Mouse (Mus musculus) erythroblast, adult 5-6 weeks (primary cell): Measurements from ENCODE around the gene Gm26558. TPM values are rescaled to one million over a fixed set of nuclear protein-coding genes. Genes with fewer than 3 reads are reported as not detected.

Experiments used
- total RNA-seq, 2 experiments: library from RNA; stranded (forward) in 1 of 2; stranded (reverse) in 1 of 2; fragments of 150-400 nt in 1 of 2; fragments of 200-764, 138-1000 nt in 1 of 2; gene quantifications; 2 replicates each; pipeline versions ENCODE4 v1.2.3 to v1.2.4; 2015 to 2017; ENCODE audit warnings: low replicate concordance in 2 of 2

Gene Gm26558
- total RNA-seq, 2 experiments from 2014 or later = not detected

Other genes starting within 250 kb of the Gm26558 start
- not detected in 2 replicates for gene Sp5, start 187.2 kb downstream of the Gm26558 start, total RNA-seq (2015; ENCODE audit: low replicate concordance)
- gene Sp5, start 187.2 kb downstream of the Gm26558 start, total RNA-seq (2017; ENCODE audit: low replicate concordance) = not detected in 2 replicates
- not detected in 2 replicates for gene Erich2, start 153.3 kb downstream of the Gm26558 start, total RNA-seq (2015; ENCODE audit: low replicate concordance)
- 0.60 TPM in 1 of 2 replicates, not detected in the other for gene Erich2, start 153.3 kb downstream of the Gm26558 start, total RNA-seq (2017; ENCODE audit: low replicate concordance)
- not detected in 2 replicates for gene Gad1, start 109.0 kb downstream of the Gm26558 start, total RNA-seq (2015; ENCODE audit: low replicate concordance)
- not detected in 2 replicates for gene Gad1, start 109.0 kb downstream of the Gm26558 start, total RNA-seq (2017; ENCODE audit: low replicate concordance)
- 51.6 and 57.8 TPM in 2 replicates for gene Gorasp2, start 532 bp downstream of the Gm26558 start, total RNA-seq (2015; ENCODE audit: low replicate concordance)
- 7.0 and 10.2 TPM in 2 replicates for gene Gorasp2, start 532 bp downstream of the Gm26558 start, total RNA-seq (2017; ENCODE audit: low replicate concordance)
- gene Tlk1, start 163.6 kb upstream of the Gm26558 start, total RNA-seq (2015; ENCODE audit: low replicate concordance) = 58.6 and 84.4 TPM in 2 replicates
- 59.6 and 75.0 TPM in 2 replicates for gene Tlk1, start 163.6 kb upstream of the Gm26558 start, total RNA-seq (2017; ENCODE audit: low replicate concordance)